Mouse (Mus musculus): ENCODE measurements around the gene B3galt4.

DNA sequence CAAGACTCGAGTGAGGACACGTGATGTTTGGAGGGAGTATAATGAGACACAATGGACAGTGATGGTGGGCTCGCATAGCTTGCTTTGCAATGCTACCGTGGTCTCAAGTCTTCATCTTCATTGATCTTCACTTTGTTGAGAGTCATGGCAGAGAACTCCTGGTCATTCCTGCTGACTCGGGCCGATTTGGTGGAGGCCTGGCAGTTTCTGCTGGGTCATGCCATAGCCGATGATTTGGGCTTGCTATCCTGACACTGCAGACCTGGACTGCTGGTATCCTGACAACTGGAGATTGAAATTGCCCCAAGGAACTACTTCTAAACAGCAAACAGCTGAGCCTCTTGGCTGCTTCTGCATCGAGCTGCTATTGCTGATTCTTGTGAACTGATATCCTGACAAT, 43.7 kb upstream of the B3galt4 start:
- TF ChIP-seq CTCF (IDR thresholded peaks at IDR 0.05; ENCODE audit: borderline replicate concordance, insufficient read depth, low read depth, low read length) (no peak), POLR2A (IDR thresholded peaks at IDR 0.05; ENCODE audit: borderline replicate concordance, insufficient read depth, low read length) (no peak)
